Mouse (Mus musculus) cerebellum, postnatal 4 days (tissue): ENCODE data around the gene Plac9a.
"Not testable (repeated sequence)": the region's sequence is repeated elsewhere in the genome, so short reads cannot be mapped to it uniquely, and the experiment has no call there.

ENCODE experiments used
- DNase-seq, 2 experiments: peaks; one replicate each; pipeline ENCODE4 v3.0.0; 2022; ENCODE audit warnings: low spot score in 2 of 2, mixed read lengths in 1 of 2

The Plac9a gene

DNA sequence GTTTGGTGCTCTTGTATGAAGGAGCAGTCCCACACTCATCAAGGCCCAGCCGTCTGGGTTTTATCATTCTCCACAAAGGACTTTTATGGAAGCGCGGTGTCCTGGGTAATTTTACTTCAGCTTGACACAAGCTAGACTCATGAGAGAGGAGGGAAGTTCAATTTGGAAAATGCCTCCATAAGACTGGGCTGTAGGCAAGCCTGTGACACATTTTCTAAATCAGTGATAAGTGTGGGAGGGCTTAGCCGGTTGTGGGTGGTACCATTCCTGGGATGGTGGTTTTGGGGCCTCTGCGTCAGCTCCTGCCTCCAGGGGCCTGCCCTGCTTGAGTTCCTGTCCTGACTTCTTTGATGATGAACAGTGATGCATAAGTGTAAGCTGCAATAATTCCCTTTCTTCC lies 37.6 kb downstream of the Plac9a start:
- no peak for DNase-seq

DNA sequence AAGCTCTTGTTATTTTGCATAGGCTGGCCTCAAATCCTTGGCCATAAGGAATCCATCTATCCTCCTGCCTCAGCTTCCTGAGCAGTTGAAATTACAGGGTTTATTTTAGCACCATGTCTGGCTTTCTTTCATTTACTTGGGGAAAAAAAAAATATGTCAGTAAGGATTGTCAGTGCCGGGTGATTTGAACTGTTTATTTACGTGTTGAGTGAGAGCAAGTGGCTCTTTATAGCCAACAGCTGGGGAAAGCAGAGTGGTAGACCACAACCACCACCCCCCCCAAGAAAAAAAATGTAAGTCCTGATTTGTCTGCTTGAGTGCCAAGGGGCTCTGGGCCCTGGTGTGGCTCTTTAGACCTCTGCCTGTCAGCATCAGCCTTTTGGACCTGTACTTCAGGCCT lies 39.2 kb downstream of the Plac9a start:
- no peak for DNase-seq

DNA sequence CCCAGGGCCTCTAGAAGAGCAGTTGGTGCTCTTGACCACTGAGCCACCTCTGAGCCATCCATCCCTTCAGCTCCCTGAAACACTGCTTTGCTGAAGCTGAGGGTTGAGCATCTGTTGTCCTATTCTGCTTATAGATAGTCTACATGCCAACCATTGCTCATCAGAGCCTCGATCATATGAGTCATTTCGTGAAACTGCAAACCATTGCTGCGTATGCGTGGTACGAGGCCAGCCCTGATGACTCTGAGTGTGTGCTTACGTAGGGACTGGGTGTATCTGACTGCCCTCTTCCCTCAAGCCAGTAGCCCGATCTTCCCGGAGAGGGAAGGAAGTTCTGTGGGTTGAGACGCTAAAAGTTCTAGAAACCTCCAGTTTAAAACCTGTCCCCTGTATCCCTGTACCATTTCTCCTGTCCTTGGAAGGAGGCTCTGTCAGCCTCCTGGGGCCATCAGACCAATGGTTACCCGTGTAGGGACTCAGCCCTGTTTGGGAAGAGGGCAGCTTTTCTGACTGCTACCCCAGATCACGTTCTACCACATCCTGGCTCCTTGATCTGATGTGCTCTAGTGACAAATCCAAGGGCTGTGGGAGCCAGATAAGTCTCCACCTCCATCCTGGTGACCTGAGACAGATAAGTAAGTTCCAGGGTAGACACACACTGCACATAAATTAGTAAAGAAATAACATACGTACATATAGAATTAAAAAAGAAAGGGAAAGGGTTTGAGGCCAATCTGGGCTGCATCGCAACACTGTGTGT lies 40.9 kb downstream of the Plac9a start:
- no peak for DNase-seq

GRCm38 (mm10) chr14:25857940-25858339 lies 45.0 kb downstream of the Plac9a start:
- no peak for DNase-seq

DNA sequence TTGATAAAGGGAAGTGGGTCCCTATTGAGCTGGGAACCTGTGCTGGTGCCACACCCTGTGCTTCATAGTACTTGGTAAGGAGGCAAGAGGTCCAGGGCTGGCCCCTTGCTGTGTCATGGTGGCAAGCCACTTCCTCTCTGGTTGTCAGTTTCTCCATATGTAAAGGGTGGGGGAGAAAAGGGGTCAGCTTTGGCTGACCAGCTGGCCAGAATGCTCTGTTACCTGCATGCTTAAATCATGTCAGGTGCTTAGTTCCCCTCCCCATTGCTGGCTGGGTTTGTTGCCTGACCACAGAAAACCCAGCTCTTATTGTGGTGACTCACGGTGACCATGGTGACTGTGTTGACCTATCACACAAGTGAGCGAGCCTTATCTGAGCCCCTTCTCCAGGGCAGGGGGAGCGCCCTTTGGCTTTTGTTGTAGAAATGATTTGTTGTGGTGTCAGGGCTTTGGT lies 45.7 kb downstream of the Plac9a start:
- DNase-seq = no peak

- no peak for DNase-seq
These were observed 47.5 kb downstream of the Plac9a start for GRCm38 (mm10) chr14:25855241-25855885.

DNA sequence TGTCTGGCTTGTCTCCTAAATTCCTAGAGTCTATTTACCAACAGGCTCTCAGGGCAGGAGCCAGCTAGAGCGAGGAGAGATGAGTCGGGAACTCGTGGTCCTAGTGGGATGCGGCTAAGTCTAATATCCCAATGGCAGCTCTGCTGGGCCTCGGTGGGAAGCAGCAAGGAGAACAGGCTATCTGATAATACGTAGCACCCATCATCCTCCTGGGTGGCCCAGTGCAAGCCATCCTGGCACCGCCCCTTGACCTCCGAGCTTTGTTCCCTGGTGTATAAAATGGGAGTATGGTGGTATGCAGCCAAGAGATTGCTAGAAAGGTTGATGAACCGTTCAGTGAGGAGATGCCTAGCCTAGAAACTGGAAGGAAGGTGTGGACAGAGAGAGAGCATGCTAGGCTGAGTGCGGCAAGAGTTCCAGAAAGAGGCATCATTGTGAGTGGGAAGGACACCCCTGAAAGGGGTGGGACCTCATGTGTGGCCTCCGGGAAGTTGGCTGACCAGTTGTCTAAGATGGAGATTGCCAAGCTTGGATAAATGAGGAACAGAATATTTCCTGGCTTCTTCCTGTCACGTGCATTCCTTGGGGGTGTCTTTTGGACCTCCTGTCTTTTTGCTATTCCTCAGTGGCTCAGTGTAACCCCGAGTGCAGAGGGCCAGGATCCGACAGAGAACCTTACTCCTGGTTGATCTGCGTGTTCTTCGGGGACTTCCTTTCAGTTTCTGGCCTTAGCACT lies 49.0 kb downstream of the Plac9a start:
- DNase-seq = no peak

DNA sequence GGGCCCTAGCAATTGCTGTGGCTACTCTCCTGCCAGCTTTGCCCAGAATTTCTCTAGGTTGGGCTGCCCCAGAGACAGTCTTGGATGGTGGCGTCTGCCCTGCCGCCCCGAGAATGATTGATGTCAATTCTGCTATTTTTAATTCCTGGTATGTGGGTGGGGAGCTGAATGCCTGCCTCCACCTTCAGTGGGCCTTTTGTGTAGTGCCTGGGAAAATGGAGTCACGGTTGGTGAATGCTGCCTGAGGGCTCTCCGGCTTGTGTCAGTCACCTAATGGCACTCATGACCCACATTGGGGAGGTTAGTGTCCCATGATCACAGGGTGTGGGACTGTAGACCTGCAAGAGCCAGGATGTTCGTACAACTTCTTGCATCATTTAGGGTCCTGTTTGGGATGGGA lies 49.6 kb downstream of the Plac9a start:
- DNase-seq = no peak

DNA sequence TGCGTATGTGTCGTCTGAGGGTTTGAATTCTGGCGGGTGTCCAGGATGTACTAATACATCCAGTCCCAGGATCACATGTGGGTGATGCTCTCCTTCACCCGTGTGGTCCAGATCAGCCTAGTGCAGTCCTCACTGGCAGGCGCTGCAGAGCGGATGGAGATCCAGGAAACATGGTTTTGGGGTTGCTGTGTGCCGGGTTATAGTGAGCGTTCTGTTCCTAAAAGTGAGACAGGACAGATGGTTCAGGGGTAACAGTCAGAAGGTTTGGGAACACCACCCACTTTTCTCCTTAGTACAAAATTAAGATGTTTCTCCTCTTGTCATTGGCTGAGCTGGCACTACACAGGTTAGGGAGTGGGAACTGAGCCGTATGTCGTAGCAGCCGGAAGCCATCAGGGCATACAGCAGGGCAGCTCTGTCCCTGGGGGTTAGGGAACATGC lies 50.8 kb downstream of the Plac9a start:
- no peak for DNase-seq

DNA sequence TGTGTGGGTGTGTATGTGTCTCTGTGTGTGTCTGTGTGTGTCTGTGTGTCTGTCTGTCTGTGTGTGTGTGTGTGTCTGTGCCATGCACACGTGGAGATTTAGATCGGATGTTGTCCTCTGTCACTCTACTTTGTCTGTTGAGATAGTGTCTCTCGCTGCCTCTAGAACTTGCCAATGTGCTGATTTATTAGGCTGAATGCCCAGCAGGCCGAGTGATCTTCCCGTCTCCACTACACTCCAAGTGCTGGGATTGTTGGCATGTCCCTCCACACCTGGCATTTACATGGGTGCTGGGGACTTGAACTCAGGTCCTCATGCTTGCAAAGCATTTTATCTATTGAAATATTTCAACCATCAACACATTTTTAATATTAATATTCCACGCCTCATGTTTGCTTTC lies 51.7 kb downstream of the Plac9a start:
- DNase-seq = no peak

GRCm38 (mm10) chr14:25850433-25850832 lies 52.5 kb downstream of the Plac9a start:
- DNase-seq = no peak

DNA sequence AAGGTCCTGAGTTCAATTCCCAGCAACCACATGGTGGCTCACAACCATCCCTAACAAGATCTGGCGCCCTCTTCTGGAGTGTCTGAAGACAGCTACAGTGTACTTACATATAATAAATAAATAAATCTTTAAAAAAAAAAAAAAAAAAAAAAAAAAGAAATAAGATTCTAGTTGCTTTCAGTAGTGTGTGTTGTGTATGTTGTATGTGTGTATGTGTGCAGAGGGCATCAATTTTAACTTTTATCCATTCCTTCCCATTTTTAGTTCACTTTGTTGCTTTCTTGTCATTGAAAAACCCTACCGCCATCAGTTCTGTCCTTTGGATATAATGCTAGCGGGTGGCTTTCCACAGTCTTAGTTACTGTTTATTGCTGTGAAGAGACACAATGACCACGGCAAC lies 54.2 kb downstream of the Plac9a start:
- DNase-seq = not testable (repeated sequence)

DNA sequence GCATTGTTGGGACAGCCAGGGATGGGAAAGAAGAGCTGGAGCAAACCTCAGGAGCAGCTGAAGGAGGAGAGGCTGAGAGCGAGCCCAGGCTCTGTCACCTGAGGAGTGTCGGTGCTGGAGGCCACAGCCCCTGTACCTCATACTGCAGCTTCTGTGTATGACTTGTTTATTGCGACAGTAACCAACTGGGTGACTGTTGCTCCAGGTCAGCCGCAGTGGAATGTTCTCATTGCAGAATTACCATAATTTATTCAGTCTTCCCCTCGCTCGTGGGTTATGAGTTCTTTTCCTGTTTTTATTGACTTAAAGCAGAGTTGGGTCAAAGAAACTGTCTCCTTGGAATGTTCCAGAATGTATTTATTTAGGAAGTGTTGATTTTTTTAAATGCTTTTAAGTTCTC lies 54.7 kb downstream of the Plac9a start:
- DNase-seq = no peak

GRCm38 (mm10) chr14:25847660-25848059 lies 55.2 kb downstream of the Plac9a start:
- no peak for DNase-seq

DNA sequence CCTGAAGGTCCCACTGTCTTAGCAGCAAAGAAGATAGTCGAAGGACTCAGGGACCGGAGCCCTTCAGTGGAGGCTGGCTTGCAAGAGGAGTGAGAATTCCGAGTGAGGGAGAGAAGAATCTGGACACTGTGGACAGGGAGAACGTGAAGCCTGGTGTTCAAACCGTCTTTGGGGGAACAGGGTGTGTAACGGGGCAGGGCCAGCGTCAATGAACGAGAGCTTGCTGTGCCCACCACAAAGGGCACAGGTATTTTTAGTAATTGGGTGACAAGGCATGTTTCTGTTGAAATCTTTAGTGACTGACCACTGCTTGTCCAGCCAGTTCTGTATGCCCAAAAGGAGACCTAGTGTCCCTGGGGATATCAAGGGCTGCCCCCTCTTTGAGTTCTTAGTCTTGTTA lies 56.4 kb downstream of the Plac9a start:
- no peak for DNase-seq

- DNase-seq = no peak
These were observed 57.0 kb downstream of the Plac9a start for GRCm38 (mm10) chr14:25845832-25846383.

DNA sequence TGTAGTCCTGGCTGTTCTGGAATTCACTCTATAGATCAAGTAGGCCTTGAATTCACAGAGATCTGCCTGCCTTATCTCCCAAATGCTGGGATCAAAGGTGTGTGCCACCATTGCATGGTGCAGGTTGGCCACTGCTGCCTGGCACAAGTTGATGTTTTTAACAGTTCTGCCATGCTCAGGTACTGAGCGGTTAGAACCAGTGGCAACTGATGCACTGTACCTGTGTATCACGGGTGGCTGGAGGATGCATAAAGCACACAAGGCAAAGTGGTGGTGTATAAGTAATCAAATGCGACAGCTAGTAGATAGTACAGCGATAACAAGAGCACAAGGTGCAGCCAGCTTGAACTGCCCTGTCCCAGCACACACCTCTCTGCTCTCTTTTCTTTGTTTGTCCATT lies 58.5 kb downstream of the Plac9a start:
- DNase-seq = no peak

GRCm38 (mm10) chr14:25842688-25843003 lies 60.3 kb downstream of the Plac9a start:
- no peak for DNase-seq

DNA sequence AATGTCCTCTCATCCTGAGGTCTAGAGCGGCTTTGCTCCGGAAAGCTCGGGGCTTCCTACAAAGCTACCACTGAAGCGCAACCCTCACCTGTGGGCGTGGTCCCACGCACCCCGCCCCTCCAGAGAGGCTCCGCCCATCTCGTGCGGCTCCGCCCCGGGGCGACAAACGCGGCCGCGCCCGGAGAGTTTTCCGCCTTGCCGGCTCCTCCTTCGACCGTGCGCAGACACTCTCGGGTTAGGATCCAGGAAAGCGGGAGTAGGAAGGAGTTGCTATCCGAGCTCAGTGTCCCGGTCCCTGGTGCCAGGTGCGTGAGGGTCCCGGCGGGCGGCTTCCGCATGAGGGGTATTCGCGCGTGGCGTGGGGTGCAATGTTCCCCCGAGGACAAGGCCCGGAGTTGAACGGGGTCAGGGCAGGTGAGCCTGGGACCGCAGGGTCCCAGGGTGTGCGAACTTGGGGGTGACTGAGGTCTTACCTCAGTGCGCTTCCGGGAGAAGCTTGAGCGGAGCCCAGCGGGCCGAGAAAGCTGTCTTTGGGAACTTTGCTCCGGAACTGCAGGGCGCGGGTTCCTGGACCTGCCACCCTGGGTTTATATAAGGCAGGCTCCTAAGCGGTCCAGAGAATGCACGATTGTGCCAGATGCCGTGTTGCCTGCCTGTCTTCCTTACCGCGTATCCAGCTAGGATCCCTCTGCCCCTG lies 60.8 kb downstream of the Plac9a start, which contains the start of gene Anxa11:
Gene Anxa11 (plus strand): TSS at position 166 of the 697 bp plus-strand sequence.
- peak; percentile 26 to 36 for DNase-seq

GRCm38 (mm10) chr14:25841579-25841978 lies 61.3 kb downstream of the Plac9a start:
- DNase-seq = no peak

DNA sequence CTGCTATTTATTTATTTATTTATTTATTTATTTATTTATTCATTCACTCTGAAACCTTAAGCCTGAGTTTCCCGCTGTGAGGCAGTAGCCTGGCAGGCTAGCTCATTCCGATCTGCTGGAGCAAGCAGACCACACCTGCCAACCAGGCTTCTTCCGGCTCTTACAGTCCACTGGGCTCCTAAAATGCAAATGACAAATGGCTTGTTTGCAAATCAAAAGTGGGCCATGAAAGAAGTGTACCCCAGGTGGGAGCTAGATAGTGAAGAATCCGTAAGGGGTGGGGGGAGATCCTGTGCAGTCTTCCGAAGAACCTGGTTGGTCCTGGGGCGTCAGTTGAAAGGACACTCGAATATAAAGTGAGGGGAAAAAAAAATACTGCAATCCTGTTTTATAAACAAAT lies 61.9 kb downstream of the Plac9a start:
- no peak for DNase-seq

GRCm38 (mm10) chr14:25839791-25840190 lies 63.1 kb downstream of the Plac9a start:
- no peak for DNase-seq
